Mouse (Mus musculus) heart, adult 2 months (tissue): Measurements from ENCODE around the gene Gm6583.

ENCODE experiments used
- CTCF ChIP-seq: fragments of 200-600 bp; IDR thresholded peaks from 2 replicates; pipeline ENCODE4 v1.8.1; 2022; ENCODE audit warnings: antibody characterized with exemption, mild to moderate bottlenecking, moderate library complexity
- EP300 ChIP-seq: fragments of 200-500 bp; IDR thresholded peaks from 2 replicates; pipeline ENCODE4 v1.6.1; 2011; ENCODE audit warnings: low read depth, low read length, control low read depth; ENCODE audit not compliant: insufficient read depth
- POLR2A ChIP-seq: fragments of 200-500 bp; IDR thresholded peaks from 2 replicates; pipeline ENCODE4 v1.6.1; 2011; ENCODE audit warnings: mild to moderate bottlenecking, low read depth, low read length, control low read depth; ENCODE audit not compliant: insufficient read depth

- TF ChIP-seq CTCF (no peak), POLR2A (no peak), EP300 (no peak)
These were observed 40.2 kb upstream of the Gm6583 start for GRCm38 (mm10) chr5:112396066-112396465.
